Mouse (Mus musculus): Measurements from ENCODE around the gene Slit3. TPM values are rescaled to one million over a fixed set of nuclear protein-coding genes. Genes with fewer than 3 reads are reported as not detected.

Slit3 gene
- total RNA-seq, 2 experiments from 2014 or later, result 98.5 to 98.8 TPM

- DNase-seq (ENCODE audit: low spot score in 2 of 2), result no peak
Observed at GRCm38 (mm10) chr11:35449199-35449598, 328.2 kb downstream of the Slit3 start.

- DNase-seq (ENCODE audit: low spot score in 2 of 2), result peak; percentile 76 to 85
Observed at GRCm38 (mm10) chr11:35451636-35452035, 330.6 kb downstream of the Slit3 start.

GRCm38 (mm10) chr11:35452413-35452812 is 331.4 kb downstream of the Slit3 start:
- peak; percentile 68 to 75 for DNase-seq (ENCODE audit: low spot score in 2 of 2)

DNA sequence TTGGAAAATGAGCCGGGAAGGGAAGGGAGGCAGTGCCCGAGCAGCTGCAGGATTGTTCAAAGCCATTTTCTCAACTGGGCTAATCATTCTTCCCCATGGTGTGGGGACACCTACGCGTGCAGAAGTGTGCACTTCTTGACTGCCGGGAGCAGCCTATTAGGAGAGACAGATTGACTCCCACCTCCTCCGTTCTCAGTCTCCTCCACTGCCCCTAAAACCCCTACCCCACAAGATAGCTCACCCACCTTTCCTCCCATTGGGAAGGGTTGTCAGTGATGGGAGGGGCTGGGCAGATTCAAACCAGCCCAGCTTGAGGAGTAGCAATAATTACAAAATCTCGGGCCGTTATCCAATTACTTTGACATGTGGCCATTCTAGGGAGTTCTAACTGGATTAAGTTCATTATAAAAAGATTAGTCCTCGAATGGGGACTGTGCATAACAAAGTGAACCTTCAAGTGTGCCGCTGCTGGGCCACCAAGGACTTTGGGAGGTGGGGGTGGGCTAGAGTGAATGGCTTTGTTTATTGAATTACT is 333.2 kb downstream of the Slit3 start:
- no peak for DNase-seq (ENCODE audit: low spot score in 2 of 2)

GRCm38 (mm10) chr11:35454781-35455180 is 333.8 kb downstream of the Slit3 start:
- DNase-seq (ENCODE audit: low spot score in 2 of 2), result no peak

DNA sequence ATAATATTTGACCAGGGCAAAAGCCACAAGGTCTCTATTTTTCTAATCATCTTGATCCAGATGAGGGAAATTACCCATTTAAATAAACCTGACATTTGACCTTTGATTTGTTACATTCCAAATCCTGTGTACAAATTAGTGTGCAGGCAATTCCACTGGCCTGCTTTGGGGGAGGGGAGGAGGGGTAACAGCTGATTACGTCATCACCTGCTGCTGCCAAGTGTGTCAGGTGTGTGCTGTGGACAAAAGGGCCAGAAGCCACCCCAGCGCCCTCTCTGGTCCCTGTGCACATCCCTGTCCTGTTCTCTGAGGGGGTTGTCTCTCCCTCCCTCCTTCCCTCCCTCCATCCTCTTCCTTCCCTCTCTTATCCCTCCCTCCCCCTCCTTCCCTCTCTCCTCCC is 337.0 kb downstream of the Slit3 start:
- no peak for DNase-seq (ENCODE audit: low spot score in 2 of 2)

GRCm38 (mm10) chr11:35466701-35467100 is 345.7 kb downstream of the Slit3 start:
- no peak for DNase-seq (ENCODE audit: low spot score in 2 of 2)

DNA sequence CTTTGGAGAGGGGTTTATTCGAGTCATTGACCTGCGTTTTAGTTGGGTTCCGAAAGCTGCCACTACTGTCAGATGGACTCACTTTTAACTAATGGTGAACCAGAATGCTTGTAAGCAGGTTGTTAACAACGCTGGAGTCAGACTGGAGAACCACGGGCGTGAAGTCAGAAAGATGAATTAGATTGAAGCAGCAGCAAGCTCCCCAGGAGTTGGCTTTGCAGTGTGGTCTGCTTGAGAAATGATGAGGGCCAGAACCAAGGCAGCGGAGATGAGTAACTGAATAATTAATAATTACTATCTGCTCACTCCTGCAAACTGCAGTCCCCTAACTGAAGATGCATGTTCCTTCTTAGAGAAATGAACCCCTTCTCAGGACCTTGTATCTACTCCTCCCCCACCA is 347.8 kb downstream of the Slit3 start:
- no peak for DNase-seq (ENCODE audit: low spot score in 2 of 2)

GRCm38 (mm10) chr11:35469940-35470339 is 348.9 kb downstream of the Slit3 start:
- DNase-seq (ENCODE audit: low spot score in 2 of 2), result no peak

GRCm38 (mm10) chr11:35470853-35471252 is 349.8 kb downstream of the Slit3 start:
- no peak for DNase-seq (ENCODE audit: low spot score in 2 of 2)

DNA sequence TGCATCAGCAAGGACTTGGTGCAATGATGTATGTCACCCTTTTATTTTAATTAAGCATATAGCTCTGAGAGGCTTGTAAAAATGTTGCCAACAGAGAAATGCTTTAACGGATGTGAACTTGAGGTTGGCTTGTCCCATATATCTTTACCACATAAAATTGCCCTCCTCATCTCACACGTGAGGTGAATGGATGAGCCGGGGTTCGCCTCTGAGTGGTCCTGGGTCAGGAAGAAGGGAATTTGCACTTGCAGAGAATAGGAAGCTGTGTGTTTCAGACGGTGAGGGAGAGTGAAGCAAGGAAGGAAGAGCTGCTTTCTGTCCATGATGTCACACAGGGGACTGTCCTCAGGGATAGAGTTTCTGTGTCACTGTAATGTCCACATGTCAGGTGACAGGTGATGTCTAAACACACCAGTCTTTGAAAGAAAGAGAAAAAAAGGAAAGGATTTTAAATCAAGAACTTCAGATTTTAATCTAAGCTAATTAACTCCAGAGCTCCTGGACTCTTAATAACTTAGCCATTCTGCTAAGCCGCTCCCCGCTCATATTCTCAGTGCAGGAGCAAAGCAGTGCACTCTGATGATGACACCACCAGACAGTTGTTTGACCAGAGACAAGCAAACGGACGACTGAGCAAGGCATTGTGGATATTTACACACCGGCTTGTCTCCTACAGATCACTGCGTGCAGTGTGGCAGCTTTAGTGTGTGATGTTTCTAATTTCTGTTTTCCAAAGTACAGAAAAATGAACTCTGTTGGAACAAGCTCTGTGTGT is 352.0 kb downstream of the Slit3 start:
- no peak for DNase-seq (ENCODE audit: low spot score in 2 of 2)

GRCm38 (mm10) chr11:35473617-35473996 is 352.6 kb downstream of the Slit3 start:
- DNase-seq (ENCODE audit: low spot score in 2 of 2), result no peak

GRCm38 (mm10) chr11:35480146-35480545 is 359.1 kb downstream of the Slit3 start:
- DNase-seq (ENCODE audit: low spot score in 2 of 2), result no peak

- no peak for DNase-seq (ENCODE audit: low spot score in 2 of 2)
Observed at GRCm38 (mm10) chr11:35481611-35482363, 360.8 kb downstream of the Slit3 start.

- no peak for DNase-seq (ENCODE audit: low spot score in 2 of 2)
Observed at GRCm38 (mm10) chr11:35487966-35488365, 366.9 kb downstream of the Slit3 start.

- no peak for DNase-seq (ENCODE audit: low spot score in 2 of 2)
Observed at GRCm38 (mm10) chr11:35491701-35492100, 370.7 kb downstream of the Slit3 start.

GRCm38 (mm10) chr11:35496874-35497273 is 375.9 kb downstream of the Slit3 start:
- DNase-seq (ENCODE audit: low spot score in 2 of 2), result no peak

GRCm38 (mm10) chr11:35497961-35498360 is 376.9 kb downstream of the Slit3 start:
- no peak for DNase-seq (ENCODE audit: low spot score in 2 of 2)

GRCm38 (mm10) chr11:35502128-35502527 is 381.1 kb downstream of the Slit3 start:
- DNase-seq (ENCODE audit: low spot score in 2 of 2), result no peak

- no peak for DNase-seq (ENCODE audit: low spot score in 2 of 2)
Observed at GRCm38 (mm10) chr11:35504051-35504450, 383.0 kb downstream of the Slit3 start.

- DNase-seq (ENCODE audit: low spot score in 2 of 2), result no peak
Observed at GRCm38 (mm10) chr11:35504916-35505315, 383.9 kb downstream of the Slit3 start.

GRCm38 (mm10) chr11:35505316-35505715 is 384.3 kb downstream of the Slit3 start:
- DNase-seq (ENCODE audit: low spot score in 2 of 2), result no peak
